Mouse (Mus musculus) heart, embryonic 11.5 days (tissue): Measurements from ENCODE around the gene Mgat5b. TPM values are rescaled to one million over a fixed set of nuclear protein-coding genes. Genes with fewer than 3 reads are reported as not detected.

Source experiments
- ATAC-seq: fragments of 200-750 bp; cut with Nextera tagmentation; replicated peaks from 2 replicates; pipeline ENCODE4 v1.8.0; 2017; ENCODE audit warnings: moderate library complexity; ENCODE audit not compliant: insufficient number of reproducible peaks, low FRiP score, low TSS enrichment
- H3K27ac ChIP-seq: fragments of 300-500 bp; sonication (generic); 2 replicates; pipeline ENCODE4 v1.5.1; 2014; ENCODE audit warnings: mild to moderate bottlenecking, low read depth, low read length
- H3K27me3 ChIP-seq: fragments of 300-500 bp; sonication (generic); 2 replicates; pipeline ENCODE4 v1.6.1; 2014; ENCODE audit warnings: mild to moderate bottlenecking, low read length, mixed read lengths; ENCODE audit not compliant: control insufficient read depth, insufficient read depth
- H3K36me3 ChIP-seq: fragments of 300-500 bp; sonication (generic); 2 replicates; pipeline ENCODE4 v1.6.1; 2014; ENCODE audit warnings: mild to moderate bottlenecking, low read length, moderate library complexity, mixed read lengths; ENCODE audit not compliant: control insufficient read depth, insufficient read depth
- H3K4me1 ChIP-seq: fragments of 300-500 bp; sonication (generic); 2 replicates; pipeline ENCODE4 v1.6.1; 2014; ENCODE audit warnings: low read length; ENCODE audit not compliant: control insufficient read depth, insufficient read depth
- H3K4me2 ChIP-seq: fragments of 300-500 bp; sonication (generic); 2 replicates; pipeline ENCODE4 v1.6.1; 2014; ENCODE audit warnings: mild to moderate bottlenecking, moderate library complexity
- H3K4me3 ChIP-seq: fragments of 300-500 bp; sonication (generic); 2 replicates; pipeline ENCODE4 v1.5.1; 2014; ENCODE audit warnings: low read depth, low read length
- H3K9ac ChIP-seq: fragments of 300-500 bp; sonication (generic); 2 replicates; pipeline ENCODE4 v1.6.1; 2014; ENCODE audit warnings: mild to moderate bottlenecking, low read depth, low read length, moderate library complexity
- H3K9me3 ChIP-seq: fragments of 300-500 bp; sonication (generic); replicated peaks from 2 replicates; pipeline ENCODE4 v1.6.1; 2016; ENCODE audit warnings: low read length; ENCODE audit not compliant: control insufficient read depth
- WGBS: fragments of 180-500 bp; shearing (Covaris S2); extraction: QIAGEN DNeasy Blood & Tissue Kit; methylation state at CpG from one replicate; pipeline ENCODE4 v1.1.7; 2014; ENCODE audit not compliant: insufficient replicate concordance; 5-methylcytosine and 5-hydroxymethylcytosine counted together
- polyA plus RNA-seq: library from polyadenylated mRNA; unstranded; fragments of >200 nt; fragmentation: Nextera tagmentation; extraction: Ambion mirVana; gene quantifications from 2 replicates; pipeline ENCODE4 v1.2.1, GENCODE M21; 2014

The Mgat5b gene
- polyA plus RNA-seq, 1 experiment from 2014 or later = 0.29 TPM

GRCm38 (mm10) chr11:117031249-117031648 is 112.6 kb downstream of the Mgat5b start:
- H3K9ac ChIP-seq = no peak overlapping the region
- H3K36me3 ChIP-seq = no peaks in the 10 kb centered on the region
- WGBS = 17% methylated on average over 4 of the region's 4 CpGs
- no peak for ATAC-seq
- H3K4me3 ChIP-seq = no peak overlapping the region
- no peak overlapping the region for H3K4me2 ChIP-seq
- H3K27me3 ChIP-seq = 0 out of 2 replicates have a peak, but pooled peaks cover 3% of the 10 kb centered on the region
- H3K4me1 ChIP-seq = peaks cover 24% of the 10 kb centered on the region
- H3K27ac ChIP-seq = peak overlapping the region; percentile 50; the same call in 1 of the 2 replicates
- no peaks in the 10 kb centered on the region for H3K9me3 ChIP-seq

GRCm38 (mm10) chr11:117035661-117036336 is 117.1 kb downstream of the Mgat5b start:
- no peaks in the 10 kb centered on the region; the same call in 1 of the 2 replicates for H3K27me3 ChIP-seq
- no peak overlapping the region for H3K9ac ChIP-seq
- no peak for ATAC-seq
- H3K4me3 ChIP-seq = no peak overlapping the region
- H3K4me1 ChIP-seq = peaks cover 4% of the 10 kb centered on the region; the same call in 1 of the 2 replicates
- H3K4me2 ChIP-seq = no peak overlapping the region
- H3K27ac ChIP-seq = no peak overlapping the region
- H3K36me3 ChIP-seq = no peaks in the 10 kb centered on the region
- WGBS = 52% methylated on average over 11 of the region's 11 CpGs
- no peaks in the 10 kb centered on the region for H3K9me3 ChIP-seq

Other genes with a start within 250 kb of the Mgat5b start
- gene St6galnac1, start 143.4 kb upstream of the Mgat5b start, polyA plus RNA-seq = not detected in 2 replicates
- 15.9 and 16.1 TPM in 2 replicates for gene Mxra7, start 90.8 kb upstream of the Mgat5b start, polyA plus RNA-seq
- 58.5 and 60.4 TPM in 2 replicates for gene Mettl23, start 75.6 kb upstream of the Mgat5b start, polyA plus RNA-seq
- 83.2 and 89.0 TPM in 2 replicates for gene Jmjd6, start 75.4 kb upstream of the Mgat5b start, polyA plus RNA-seq
- 29.3 and 35.8 TPM in 2 replicates for gene Mfsd11, start 66.4 kb upstream of the Mgat5b start, polyA plus RNA-seq
- gene Srsf2, start 65.8 kb upstream of the Mgat5b start, polyA plus RNA-seq = 577 and 621 TPM in 2 replicates
- gene Sec14l1, start 196.3 kb downstream of the Mgat5b start, polyA plus RNA-seq = 32.6 and 39.4 TPM in 2 replicates